Mouse (Mus musculus) neural tube, embryonic 13.5 days (tissue): Measurements from ENCODE around the gene Zxdb. TPM values are rescaled to one million over a fixed set of nuclear protein-coding genes. Genes with fewer than 3 reads are reported as not detected.
"Not testable (repeated sequence)": the region's sequence is repeated elsewhere in the genome, so short reads cannot be mapped to it uniquely, and the experiment has no call there.

Experiments used
- ATAC-seq: fragments of 200-750 bp; cut with Nextera tagmentation; 2 replicates; pipeline ENCODE4 v1.8.0; 2017; ENCODE audit warnings: low read depth, mild to moderate bottlenecking, moderate TSS enrichment, moderate library complexity
- H3K27ac ChIP-seq: fragments of 300-500 bp; sonication (generic); replicated peaks from 2 replicates; pipeline ENCODE4 v1.5.1; 2015; ENCODE audit warnings: moderate library complexity, mild to moderate bottlenecking, inconsistent platforms
- H3K27me3 ChIP-seq: fragments of 300-500 bp; sonication (generic); 2 replicates; pipeline ENCODE4 v1.6.1; 2015; ENCODE audit warnings: mild to moderate bottlenecking, inconsistent platforms
- H3K36me3 ChIP-seq: fragments of 300-500 bp; sonication (generic); 2 replicates; pipeline ENCODE4 v1.6.1; 2015; ENCODE audit warnings: mild to moderate bottlenecking, inconsistent platforms
- H3K4me1 ChIP-seq: fragments of 300-500 bp; sonication (generic); replicated peaks from 2 replicates; pipeline ENCODE4 v1.6.1; 2015; ENCODE audit warnings: inconsistent platforms
- H3K4me2 ChIP-seq: fragments of 300-500 bp; sonication (generic); 2 replicates; pipeline ENCODE4 v1.6.1; 2015; ENCODE audit warnings: inconsistent platforms, mild to moderate bottlenecking, moderate library complexity
- H3K4me3 ChIP-seq: fragments of 300-500 bp; sonication (generic); 2 replicates; pipeline ENCODE4 v1.5.1; 2015; ENCODE audit warnings: mild to moderate bottlenecking, inconsistent platforms
- H3K9ac ChIP-seq: fragments of 300-500 bp; sonication (generic); 2 replicates; pipeline ENCODE4 v1.6.1; 2015; ENCODE audit warnings: moderate library complexity, mild to moderate bottlenecking, inconsistent platforms
- H3K9me3 ChIP-seq: fragments of 300-500 bp; sonication (generic); 2 replicates; pipeline ENCODE4 v1.6.1; 2016; ENCODE audit warnings: inconsistent platforms
- WGBS: fragments of 180-500 bp; shearing (Covaris S2); methylation state at CpG from one replicate; pipeline ENCODE4 v1.1.7; 2015; 5-methylcytosine and 5-hydroxymethylcytosine counted together
- polyA plus RNA-seq: library from polyadenylated mRNA; unstranded; fragments of >200 nt; fragmentation: Nextera tagmentation; extraction: Ambion mirVana; gene quantifications from 2 replicates; pipeline ENCODE4 v1.2.1, GENCODE M21; 2015

The Zxdb gene
- polyA plus RNA-seq: 1.6 and 1.8 TPM in 2 replicates

GRCm38 (mm10) chrX:94724192-94724971 is at the start of gene Zxdb:
TSS of gene Zxdb (plus strand) at chrX:94724569.
- no CpG with 5 or more reads among the region's 60 CpGs for WGBS
- H3K4me3 ChIP-seq: peak within 1 kb of the TSS; percentile 33
- not testable (repeated sequence) for H3K27me3 ChIP-seq, H3K36me3 ChIP-seq, H3K4me2 ChIP-seq, H3K9me3 ChIP-seq, H3K27ac ChIP-seq, H3K4me1 ChIP-seq, H3K9ac ChIP-seq
- peak; percentile 86 for ATAC-seq

DNA sequence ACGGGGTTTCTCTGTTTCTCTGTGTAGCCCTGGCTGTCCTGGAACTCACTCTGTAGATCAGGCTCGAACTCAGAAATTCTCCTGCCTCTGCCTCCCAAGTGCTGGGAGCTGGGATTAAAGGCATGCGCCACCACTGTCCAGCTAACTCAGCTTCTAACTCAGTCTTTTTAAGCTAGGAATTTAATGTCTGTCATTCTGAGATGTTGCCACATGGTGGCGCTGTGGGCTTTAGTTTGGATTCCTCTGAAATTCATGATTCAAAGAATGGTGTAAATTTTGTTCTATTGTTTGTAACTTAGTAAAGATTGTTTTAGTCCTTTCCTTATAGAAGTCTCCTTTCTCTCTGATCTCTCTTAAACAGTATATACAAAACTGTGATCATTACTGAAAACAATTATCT is 49.4 kb upstream of the Zxdb start:
- no peak overlapping the region for H3K4me2 ChIP-seq
- no peak overlapping the region for H3K9ac ChIP-seq
- H3K4me3 ChIP-seq: no peak overlapping the region
- H3K27me3 ChIP-seq: no peaks in the 10 kb centered on the region
- no peaks in the 10 kb centered on the region for H3K4me1 ChIP-seq
- H3K9me3 ChIP-seq: no peaks in the 10 kb centered on the region
- no peak for ATAC-seq
- no peak overlapping the region for H3K27ac ChIP-seq
- WGBS: 50% methylated on average over 4 of the region's 4 CpGs
- H3K36me3 ChIP-seq: no peaks in the 10 kb centered on the region

DNA sequence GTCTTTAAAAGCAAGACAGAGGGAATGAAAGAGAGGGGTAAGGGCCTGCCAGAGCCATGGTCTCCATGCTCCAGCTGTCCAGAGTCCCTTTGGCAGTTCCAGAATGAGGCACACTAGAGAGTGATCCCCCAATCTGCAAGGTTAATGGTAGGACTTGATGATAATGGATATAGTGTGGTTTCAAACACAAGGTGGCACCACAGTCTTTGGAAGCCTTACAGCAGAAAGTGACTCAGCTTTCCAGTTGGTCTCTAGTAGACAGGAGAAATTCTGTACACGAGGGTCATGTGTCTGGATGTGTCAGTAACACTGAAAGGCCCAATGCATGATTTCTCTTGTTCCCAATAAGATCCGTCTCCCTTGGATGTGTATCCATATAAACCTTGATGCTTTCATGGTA is 42.8 kb upstream of the Zxdb start:
- H3K4me1 ChIP-seq, ATAC-seq, H3K36me3 ChIP-seq, H3K27ac ChIP-seq, H3K4me3 ChIP-seq, H3K9ac ChIP-seq, H3K27me3 ChIP-seq, H3K4me2 ChIP-seq, H3K9me3 ChIP-seq: not testable (repeated sequence)
- WGBS: no CpG with 5 or more reads among the region's 2 CpGs

DNA sequence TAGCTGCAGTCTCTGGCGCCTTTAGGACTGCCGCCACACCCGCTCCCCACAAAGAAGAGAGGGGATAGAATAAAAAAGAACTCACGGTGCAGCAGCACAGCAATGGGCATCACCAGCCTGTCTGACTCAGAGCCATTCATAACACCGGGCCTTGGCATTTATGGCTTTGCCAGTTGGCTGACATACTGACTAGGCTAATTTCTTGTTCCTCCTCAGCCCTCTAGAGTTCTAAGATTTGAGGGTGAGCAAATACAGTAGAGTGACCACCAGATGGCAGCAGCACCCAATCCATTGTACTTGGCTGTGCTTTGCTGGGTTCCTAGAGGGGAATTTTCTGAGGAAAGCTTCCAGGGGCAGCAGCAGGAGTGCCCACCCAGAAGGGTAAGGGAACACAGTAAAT is 34.8 kb upstream of the Zxdb start:
- WGBS: 76% methylated on average over 5 of the region's 5 CpGs
- H3K36me3 ChIP-seq, H3K9me3 ChIP-seq, H3K4me2 ChIP-seq, H3K27me3 ChIP-seq, H3K4me3 ChIP-seq, H3K4me1 ChIP-seq, H3K9ac ChIP-seq, H3K27ac ChIP-seq: not testable (repeated sequence)
- peak; percentile 82 for ATAC-seq

- not testable (repeated sequence) for H3K4me2 ChIP-seq, H3K4me3 ChIP-seq, H3K36me3 ChIP-seq, ATAC-seq, H3K9ac ChIP-seq, H3K27ac ChIP-seq, H3K4me1 ChIP-seq, H3K27me3 ChIP-seq, H3K9me3 ChIP-seq
- 95% methylated on average over 7 of the region's 7 CpGs for WGBS
Measured at GRCm38 (mm10) chrX:94706676-94707075, 17.7 kb upstream of the Zxdb start.

- not testable (repeated sequence) for H3K4me2 ChIP-seq, H3K4me3 ChIP-seq, H3K4me1 ChIP-seq, H3K27me3 ChIP-seq, H3K9me3 ChIP-seq, H3K36me3 ChIP-seq, ATAC-seq, H3K27ac ChIP-seq, H3K9ac ChIP-seq
- no CpG with 5 or more reads among the region's 3 CpGs for WGBS
Measured at GRCm38 (mm10) chrX:94709752-94710151, 14.6 kb upstream of the Zxdb start.

DNA sequence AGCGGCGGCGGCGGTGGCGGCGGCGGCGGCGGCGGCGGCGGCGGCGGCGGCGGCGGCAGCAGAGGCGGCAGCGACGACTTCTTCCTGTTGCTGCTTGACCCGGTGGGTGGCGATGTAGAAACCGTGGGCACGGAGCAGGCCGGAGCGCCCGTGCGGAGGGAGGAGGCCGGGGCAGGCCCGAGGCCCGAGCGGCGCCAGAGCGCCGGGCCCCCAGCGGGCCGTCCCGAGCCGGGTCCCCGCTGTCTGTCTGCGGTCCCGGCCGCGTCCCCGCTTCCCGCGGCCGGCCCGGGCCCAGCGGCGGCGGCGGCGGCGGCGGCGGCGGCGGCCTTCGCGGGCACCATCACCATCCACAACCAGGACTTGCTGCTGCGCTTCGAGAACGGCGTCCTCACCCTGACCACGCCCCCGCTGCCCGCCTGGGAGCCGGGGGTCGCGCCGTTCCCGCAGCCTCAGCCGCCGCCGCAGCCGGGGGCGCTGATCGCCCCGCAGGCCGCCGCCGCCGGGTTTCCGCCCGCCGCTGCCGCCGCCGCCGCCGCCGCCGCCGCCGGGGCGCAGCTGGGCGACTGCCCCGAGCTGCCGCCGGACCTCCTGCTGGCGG is 702 bp downstream of the Zxdb start:
- H3K4me3 ChIP-seq: peak overlapping the region; percentile 33
- not testable (repeated sequence) for H3K36me3 ChIP-seq, H3K27ac ChIP-seq, H3K4me2 ChIP-seq, H3K4me1 ChIP-seq, H3K9ac ChIP-seq, H3K9me3 ChIP-seq, H3K27me3 ChIP-seq
- whole genome bisulfite sequencing: no CpG with 5 or more reads among the region's 102 CpGs
- ATAC-seq: peak; percentile 79

DNA sequence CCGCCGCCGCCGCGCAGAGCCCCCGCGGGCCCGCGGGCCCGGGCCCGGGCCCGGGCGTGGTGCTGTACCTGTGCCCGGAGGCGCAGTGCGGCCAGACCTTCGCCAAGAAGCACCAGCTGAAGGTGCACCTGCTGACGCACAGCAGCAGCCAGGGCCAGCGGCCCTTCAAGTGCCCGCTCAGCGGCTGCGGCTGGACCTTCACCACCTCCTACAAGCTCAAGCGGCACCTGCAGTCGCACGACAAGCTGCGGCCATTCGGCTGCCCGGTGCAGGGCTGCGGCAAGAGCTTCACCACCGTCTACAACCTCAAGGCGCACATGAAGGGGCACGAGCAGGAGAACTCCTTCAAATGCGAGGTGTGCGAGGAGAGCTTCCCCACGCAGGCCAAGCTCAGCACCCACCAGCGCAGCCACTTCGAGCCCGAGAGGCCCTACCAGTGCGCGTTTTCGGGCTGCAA is 1.3 kb downstream of the Zxdb start:
- not testable (repeated sequence) for H3K36me3 ChIP-seq, H3K9me3 ChIP-seq, H3K27me3 ChIP-seq, H3K4me1 ChIP-seq, H3K4me2 ChIP-seq, H3K27ac ChIP-seq, H3K9ac ChIP-seq
- no CpG with 5 or more reads among the region's 41 CpGs for WGBS
- H3K4me3 ChIP-seq: peak overlapping the region; percentile 33
- peak; percentile 46 for ATAC-seq

DNA sequence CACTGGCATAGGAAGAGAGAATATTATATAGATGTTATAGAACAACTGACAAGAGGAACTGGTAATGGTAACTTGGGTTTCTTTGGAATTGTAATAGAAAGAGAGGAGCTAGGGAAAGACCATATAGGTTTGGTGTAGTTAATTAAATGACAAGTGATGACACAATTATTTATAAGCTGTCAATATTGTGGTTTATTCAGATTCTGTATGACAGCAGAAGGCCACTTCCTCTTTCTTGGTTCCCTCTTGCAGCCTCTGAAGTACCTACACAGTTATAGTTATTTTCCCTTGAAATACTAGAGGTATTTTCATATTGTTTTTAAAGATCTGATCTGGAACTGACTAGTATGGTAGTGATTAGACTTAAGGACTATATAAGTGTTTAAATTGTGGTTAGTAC is 7.2 kb downstream of the Zxdb start:
- no peak overlapping the region for H3K4me2 ChIP-seq
- no peaks in the 10 kb centered on the region; the same call in 1 of the 2 replicates for H3K4me1 ChIP-seq
- H3K27ac ChIP-seq: no peak overlapping the region
- no peaks in the 10 kb centered on the region for H3K36me3 ChIP-seq
- H3K27me3 ChIP-seq: no peaks in the 10 kb centered on the region
- no peaks in the 10 kb centered on the region for H3K9me3 ChIP-seq
- ATAC-seq: no peak
- H3K9ac ChIP-seq: no peak overlapping the region
- no peak overlapping the region for H3K4me3 ChIP-seq

- H3K4me2 ChIP-seq: no peak overlapping the region
- H3K27ac ChIP-seq: no peak overlapping the region
- no peak for ATAC-seq
- H3K4me3 ChIP-seq: no peak overlapping the region
- no peaks in the 10 kb centered on the region for H3K9me3 ChIP-seq
- 88% methylated on average over 5 of the region's 5 CpGs for WGBS
- H3K4me1 ChIP-seq: no peaks in the 10 kb centered on the region
- no peak overlapping the region for H3K9ac ChIP-seq
- no peaks in the 10 kb centered on the region for H3K27me3 ChIP-seq
- H3K36me3 ChIP-seq: no peaks in the 10 kb centered on the region
Measured at GRCm38 (mm10) chrX:94753733-94754132, 29.4 kb downstream of the Zxdb start.

- Histone ChIP-seq H3K4me3 (no peak overlapping the region), H3K9ac (no peak overlapping the region), H3K36me3 (no peaks in the 10 kb centered on the region), H3K9me3 (no peaks in the 10 kb centered on the region), H3K4me1 (no peaks in the 10 kb centered on the region), H3K27me3 (no peaks in the 10 kb centered on the region), H3K27ac (no peak overlapping the region), H3K4me2 (no peak overlapping the region)
- ATAC-seq: no peak
- 41% methylated on average over 1 of the region's 1 CpGs for WGBS
Measured at GRCm38 (mm10) chrX:94759959-94760358, 35.6 kb downstream of the Zxdb start.

DNA sequence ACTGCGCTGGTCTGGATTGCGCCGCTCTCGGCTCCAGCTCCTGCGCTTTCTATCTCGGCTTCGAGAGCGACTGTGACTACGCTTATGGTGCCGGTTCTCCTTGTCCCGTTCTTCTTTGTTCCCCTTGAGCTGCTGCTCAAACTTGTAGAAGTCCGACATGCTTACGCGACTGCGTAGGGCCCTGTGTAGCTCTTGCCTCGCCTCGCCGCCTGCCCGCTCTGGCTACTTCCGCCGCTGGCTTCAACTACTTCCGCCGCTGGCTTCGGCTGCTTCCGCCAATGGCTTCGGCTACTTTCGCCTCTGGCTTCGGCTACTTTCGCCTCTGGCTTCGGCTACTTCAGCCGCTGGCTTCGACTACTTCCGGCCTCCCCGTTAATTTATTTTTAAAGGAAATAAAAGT is 49.5 kb downstream of the Zxdb start:
- Histone ChIP-seq H3K27ac (no peak overlapping the region), H3K9ac (no peak overlapping the region), H3K4me2 (no peak overlapping the region), H3K36me3 (no peaks in the 10 kb centered on the region), H3K27me3 (no peaks in the 10 kb centered on the region), H3K9me3 (no peaks in the 10 kb centered on the region), H3K4me3 (no peak overlapping the region), H3K4me1 (no peaks in the 10 kb centered on the region)
- ATAC-seq: no peak
- WGBS: 96% methylated on average over 34 of the region's 34 CpGs
